In the genomic region with DNA sequence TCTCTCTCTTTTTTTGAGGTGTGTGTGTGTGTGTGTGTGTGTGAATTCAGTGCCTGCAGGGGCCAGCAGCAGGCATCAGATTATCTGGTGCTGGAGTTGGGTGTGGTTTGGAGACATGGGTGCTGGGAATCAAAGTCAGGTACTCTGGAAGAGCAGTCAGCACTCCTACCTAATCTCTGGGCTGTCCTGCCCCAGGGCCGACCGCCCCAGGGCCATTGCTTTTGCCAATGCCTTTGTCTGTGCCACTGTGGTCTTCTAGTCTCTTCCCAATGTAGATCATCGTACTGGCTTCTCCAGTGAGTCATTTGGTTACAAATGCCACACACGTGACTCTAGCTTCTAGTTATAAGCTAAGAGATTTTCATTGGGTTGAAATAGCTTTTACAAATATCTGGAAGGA, we compare ENCODE assay signal across 25 mouse cellular contexts. TPM values are rescaled to one million over a fixed set of nuclear protein-coding genes. Genes with fewer than 3 reads are reported as not detected.
DNase-seq lines count a peak whose midpoint lies in the region; ATAC-seq and TF ChIP-seq lines count a peak whose summit lies in the region.
"Had no signal": no experiment of that assay in that cellular context is flagged by ENCODE, and none has a peak within 500 bp of the region (broad histone marks: within the 10 kb centered on the region; RNA-seq: fewer than 3 reads in every experiment).

No protein-coding gene starts in this region.

- peaks cover 18% of the 10 kb centered on the region for H3K4me1 ChIP-seq in heart, embryonic 10.5 days
- H3K4me1 ChIP-seq in liver, embryonic 15.5 days (replicated peaks), result peaks cover 36% of the 10 kb centered on the region
- H3K4me1 ChIP-seq in liver, embryonic 12.5 days, result peaks cover 23% of the 10 kb centered on the region
- H3K4me1 ChIP-seq in liver, postnatal 0 days (ENCODE audit: insufficient read depth), result peaks cover 33% of the 10 kb centered on the region
- H3K4me1 ChIP-seq: embryonic facial prominence, embryonic 13.5 days; forebrain, embryonic 15.5 days; hindbrain, embryonic 15.5 days had no signal

- no peak for TF ChIP-seq EP300 in liver, postnatal 0 days (IDR thresholded peaks at IDR 0.05; ENCODE audit: low read depth)

- H3K27ac ChIP-seq in heart, embryonic 10.5 days, result no peak overlapping the region
- H3K27ac ChIP-seq in liver, embryonic 15.5 days (replicated peaks), result peak overlapping the region; percentile 69; the same call in 1 of the 2 replicates
- no peak overlapping the region for H3K27ac ChIP-seq in liver, embryonic 12.5 days
- H3K27ac ChIP-seq in liver, postnatal 0 days (ENCODE audit: low read depth), result peak overlapping the region; percentile 87
- H3K27ac ChIP-seq: embryonic facial prominence, embryonic 10.5 days; embryonic facial prominence, embryonic 13.5 days; forebrain, embryonic 12.5 days; forebrain, embryonic 15.5 days; heart, adult 2 months; hindbrain, embryonic 12.5 days; hindbrain, embryonic 15.5 days had no signal

- ATAC-seq in liver, embryonic 15.5 days (ENCODE audit: insufficient read depth), result no peak
- ATAC-seq in liver, embryonic 12.5 days, result no peak
- no peak for ATAC-seq in liver, postnatal 0 days
- ATAC-seq: forebrain, embryonic 15.5 days had no signal

- no peaks in the 10 kb centered on the region for H3K9me3 ChIP-seq in heart, embryonic 10.5 days
- no peaks in the 10 kb centered on the region for H3K9me3 ChIP-seq in liver, embryonic 15.5 days (replicated peaks)
- H3K9me3 ChIP-seq in liver, embryonic 12.5 days (replicated peaks), result no peaks in the 10 kb centered on the region
- no peaks in the 10 kb centered on the region for H3K9me3 ChIP-seq in liver, postnatal 0 days (ENCODE audit: low read length)
- H3K9me3 ChIP-seq: embryonic facial prominence, embryonic 10.5 days; embryonic facial prominence, embryonic 13.5 days; forebrain, embryonic 12.5 days; forebrain, embryonic 15.5 days; hindbrain, embryonic 12.5 days; hindbrain, embryonic 15.5 days had no signal

- no peak for TF ChIP-seq CTCF in liver, postnatal 0 days (IDR thresholded peaks at IDR 0.05; ENCODE audit: low read depth)

- no peaks in the 10 kb centered on the region for H3K27me3 ChIP-seq in heart, embryonic 10.5 days (ENCODE audit: insufficient read depth, poor library complexity, severe bottlenecking)
- no peaks in the 10 kb centered on the region for H3K27me3 ChIP-seq in liver, embryonic 15.5 days
- no peaks in the 10 kb centered on the region for H3K27me3 ChIP-seq in liver, embryonic 12.5 days (replicated peaks)
- no peaks in the 10 kb centered on the region for H3K27me3 ChIP-seq in liver, postnatal 0 days (ENCODE audit: insufficient read depth, low read length)
- H3K27me3 ChIP-seq: CH12.LX; embryonic facial prominence, embryonic 13.5 days; forebrain, embryonic 12.5 days; forebrain, embryonic 15.5 days; hindbrain, embryonic 12.5 days; hindbrain, embryonic 15.5 days had no signal

- H3K4me2 ChIP-seq in liver, embryonic 15.5 days, result no peak overlapping the region
- H3K4me2 ChIP-seq in liver, embryonic 12.5 days, result no peak overlapping the region
- no peak overlapping the region for H3K4me2 ChIP-seq in liver, postnatal 0 days (ENCODE audit: low read depth, low read length)
- H3K4me2 ChIP-seq: embryonic facial prominence, embryonic 13.5 days; forebrain, embryonic 12.5 days; forebrain, embryonic 15.5 days; heart, embryonic 11.5 days; hindbrain, embryonic 12.5 days; hindbrain, embryonic 15.5 days had no signal

- H3K9ac ChIP-seq in liver, embryonic 15.5 days, result no peak overlapping the region
- H3K9ac ChIP-seq in liver, embryonic 12.5 days, result no peak overlapping the region
- H3K9ac ChIP-seq in liver, postnatal 0 days (replicated peaks), result no peak overlapping the region
- H3K9ac ChIP-seq: embryonic facial prominence, embryonic 13.5 days; forebrain, embryonic 12.5 days; forebrain, embryonic 15.5 days; hindbrain, embryonic 12.5 days; hindbrain, embryonic 15.5 days had no signal

- no peak overlapping the region for H3K4me3 ChIP-seq in heart, embryonic 10.5 days
- no peak overlapping the region for H3K4me3 ChIP-seq in liver, embryonic 15.5 days (replicated peaks)
- no peak overlapping the region for H3K4me3 ChIP-seq in liver, embryonic 12.5 days
- no peak overlapping the region for H3K4me3 ChIP-seq in liver, postnatal 0 days (ENCODE audit: low read depth, low read length)
- H3K4me3 ChIP-seq: embryonic facial prominence, embryonic 10.5 days; embryonic facial prominence, embryonic 13.5 days; erythroblast, embryonic 14.5 days; forebrain, embryonic 12.5 days; forebrain, embryonic 15.5 days; heart, adult 2 months; hindbrain, embryonic 12.5 days; hindbrain, embryonic 15.5 days had no signal

- no peaks in the 10 kb centered on the region for H3K36me3 ChIP-seq in heart, embryonic 10.5 days
- 0 out of 2 replicates have a peak, but pooled peaks cover 3% of the 10 kb centered on the region for H3K36me3 ChIP-seq in liver, embryonic 15.5 days (replicated peaks)
- H3K36me3 ChIP-seq in liver, embryonic 12.5 days, result no peaks in the 10 kb centered on the region
- no peaks in the 10 kb centered on the region for H3K36me3 ChIP-seq in liver, postnatal 0 days (replicated peaks; ENCODE audit: insufficient read depth, low read length)
- H3K36me3 ChIP-seq: embryonic facial prominence, embryonic 13.5 days; forebrain, embryonic 12.5 days; forebrain, embryonic 15.5 days; hindbrain, embryonic 12.5 days; hindbrain, embryonic 15.5 days had no signal

- DNase-seq in adrenal gland, adult (ENCODE audit: inconsistent age in 2 of 2, low spot score in 1 of 2), result peak; percentile 29 to 77
- DNase-seq in adrenal gland, postnatal 4 days (ENCODE audit: low spot score in 2 of 2), result no peak
- peak; percentile 66 for DNase-seq in heart, adult 11 months
- no peak for DNase-seq in heart, embryonic 10.5 days (ENCODE audit: low spot score)
- no peak for DNase-seq in liver, postnatal 0 days
- DNase-seq in lung, postnatal 4 days, result no peak
- DNase-seq: B cell, adult 2 months; cerebellum, adult 11-12 months; cerebellum, adult 8-10 months; cerebellum, postnatal 10 days; cerebellum, postnatal 36 days; embryo, embryonic 11 days; gastrocnemius, postnatal 25 days; heart, adult 2 months had no signal

- 84% methylated on average over 4 of the region's 4 CpGs for WGBS in heart, embryonic 10.5 days
- 71% methylated on average over 4 of the region's 4 CpGs for WGBS in liver, embryonic 15.5 days (ENCODE audit: insufficient replicate concordance)
- WGBS in liver, embryonic 12.5 days (ENCODE audit: insufficient replicate concordance), result 85% methylated on average over 4 of the region's 4 CpGs
- 88% methylated on average over 4 of the region's 4 CpGs for WGBS in liver, postnatal 0 days (ENCODE audit: insufficient replicate concordance)

RNA-seq across cellular contexts. Expression of gene Aco1, which starts 11.9 kb away (rescaled TPM):
- 100 to 1,000 TPM; 133 to 144 TPM for total RNA-seq in adrenal gland, postnatal 4 days (2021)
- 34.6 and 39.5 TPM in 2 replicates for polyA plus RNA-seq in heart, embryonic 10.5 days (2016; fragmentation: Nextera tagmentation; extraction: Ambion mirVana)
- polyA plus RNA-seq in liver, embryonic 15.5 days (2015; fragmentation: Nextera tagmentation; extraction: Ambion mirVana), result 34.1 and 43.6 TPM in 2 replicates
- polyA plus RNA-seq in liver, embryonic 12.5 days (2016; fragmentation: Nextera tagmentation; extraction: Ambion mirVana), result 26.9 and 27.5 TPM in 2 replicates
- polyA plus RNA-seq in liver, postnatal 0 days (2015; fragmentation: Nextera tagmentation; extraction: Ambion mirVana), result 40.1 and 41.1 TPM in 2 replicates

Comparison
In these comparisons a context has a peak if more than half of its experiments do, and no peak if none do; other contexts are left out.
1. DNase-seq: peak in adrenal gland, adult (2 of 2) and heart, adult 11 months (single experiment); none in adrenal gland, postnatal 4 days (0 of 2), heart, embryonic 10.5 days (single experiment), liver, postnatal 0 days (single experiment) and lung, postnatal 4 days (0 of 2).
2. H3K27ac ChIP-seq: peak in liver, embryonic 15.5 days (single experiment) and liver, postnatal 0 days (single experiment); none in heart, embryonic 10.5 days (single experiment) and liver, embryonic 12.5 days (single experiment).